Mouse (Mus musculus) embryonic fibroblast, embryonic 13.5 days (primary cell): ENCODE measurements around the gene Clmn.

Experiments
- CTCF ChIP-seq: IDR thresholded peaks from 2 replicates; pipeline ENCODE4 v1.5.1; 2011; ENCODE audit warnings: mild to moderate bottlenecking, control low read depth, low read length, moderate library complexity, borderline replicate concordance; ENCODE audit not compliant: insufficient read depth
- POLR2A ChIP-seq: IDR thresholded peaks from 2 replicates; pipeline ENCODE4 v1.6.1; 2011; ENCODE audit warnings: low read depth, mild to moderate bottlenecking, control low read depth, low read length, moderate library complexity

DNA sequence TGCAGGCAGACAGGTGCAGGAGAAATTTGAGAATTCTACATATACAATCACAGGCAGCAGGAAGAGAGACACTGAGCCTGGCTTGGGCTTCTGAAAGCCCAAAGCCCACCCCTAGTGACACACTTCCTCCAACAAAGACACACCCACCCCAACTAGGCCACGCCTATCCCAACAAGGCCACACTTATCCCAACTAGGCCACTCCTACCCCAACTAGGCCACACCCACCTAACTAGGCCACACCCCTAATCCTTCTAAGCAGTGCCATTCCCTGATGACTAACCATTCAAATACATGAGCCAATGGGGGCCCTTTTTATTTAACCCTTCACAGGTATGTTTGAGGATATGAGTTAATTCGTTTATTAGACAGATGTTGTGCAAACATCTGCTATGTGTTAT, 42.3 kb upstream of the Clmn start:
- TF ChIP-seq CTCF (no peak), POLR2A (no peak)
